Mouse (Mus musculus) G1E (cell line): ENCODE results near the gene Stoml1.

Experiments
- CTCF ChIP-seq: IDR thresholded peaks from 2 replicates; pipeline ENCODE4 v1.5.1; 2012; ENCODE audit warnings: low read depth, low read length, inconsistent platforms, mixed read lengths
- GATA1 ChIP-seq: IDR thresholded peaks from 2 replicates; pipeline ENCODE4 v1.6.1; 2012; ENCODE audit warnings: borderline replicate concordance, low read length, inconsistent platforms, mixed read lengths
- POLR2AphosphoS5 ChIP-seq: IDR thresholded peaks from 2 replicates; pipeline ENCODE4 v1.6.1; 2012; ENCODE audit warnings: low read depth, low read length, inconsistent platforms; ENCODE audit not compliant: insufficient replicate concordance

DNA sequence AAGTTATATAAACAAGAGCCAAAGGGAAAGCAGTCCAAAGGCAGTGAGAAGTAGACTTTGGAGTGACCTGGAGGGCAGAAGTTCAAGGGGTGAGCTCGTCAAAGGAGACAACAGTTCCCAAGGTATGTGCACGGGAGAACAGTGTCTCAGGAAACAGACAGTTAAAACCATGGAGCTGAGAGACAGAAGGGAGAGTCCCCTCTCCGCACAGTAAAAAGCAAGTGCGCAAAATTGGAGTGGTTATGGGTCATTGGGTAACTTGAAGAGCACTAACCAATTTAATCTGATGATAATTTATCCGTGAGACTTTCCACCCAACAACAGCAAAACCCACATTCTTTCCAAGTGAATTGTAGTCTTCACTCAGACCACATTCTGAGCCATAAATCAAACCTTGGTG lies 23.4 kb downstream of the Stoml1 start:
- TF ChIP-seq CTCF (no peak), GATA1 (no peak), POLR2AphosphoS5 (no peak)
